Mouse (Mus musculus) adrenal gland, postnatal 36 days (tissue): ENCODE measurements around the gene Arhgap15. TPM values are rescaled to one million over a fixed set of nuclear protein-coding genes. Genes with fewer than 3 reads are reported as not detected.
A peak's percentile ranks its signal among the peaks of the same experiment; 100 is the strongest.
"Not testable (repeated sequence)": the region's sequence is repeated elsewhere in the genome, so short reads cannot be mapped to it uniquely, and the experiment has no call there.

ENCODE experiments used
- DNase-seq, 2 experiments: peaks; one replicate each; pipeline ENCODE4 v3.0.0; 2021; ENCODE audit warnings: mixed read lengths in 1 of 2
- long read RNA-seq, 2 experiments: library from polyadenylated mRNA; stranded (forward); transcript quantifications; one replicate each; pipeline ENCODE4 v2.0.0; 2021; ENCODE audit warnings: borderline sequencing depth in 2 of 2
- total RNA-seq, 2 experiments: library from RNA; stranded (reverse); gene quantifications; 2 replicates each; pipeline ENCODE4 v1.2.3; 2021

Arhgap15 gene
- 1 to 10 TPM; 1.7 to 3.3 TPM for total RNA-seq
- long read RNA-seq, experiment 1: 0 reads
- long read RNA-seq, experiment 2, partial matches to known transcripts: 0 of 2 reads
- long read RNA-seq, experiment 2, other reads (novel, unspliced or antisense): 2 of 2 reads

GRCm38 (mm10) chr2:43748287-43748983, at the start of gene Arhgap15:
Gene Arhgap15 (plus strand): TSS chr2:43748824.
- no peak for DNase-seq

GRCm38 (mm10) chr2:43712611-43713138, 35.9 kb upstream of the Arhgap15 start:
- DNase-seq: no peak

- DNase-seq: peak; percentile 66
Measured at GRCm38 (mm10) chr2:43722446-43723103, 26.0 kb upstream of the Arhgap15 start.

- DNase-seq: no peak
Measured at GRCm38 (mm10) chr2:43723104-43723541, 25.5 kb upstream of the Arhgap15 start.

- no peak for DNase-seq
Measured at GRCm38 (mm10) chr2:43727181-43727580, 21.4 kb upstream of the Arhgap15 start.

- DNase-seq: no peak
Measured at GRCm38 (mm10) chr2:43727693-43728092, 20.9 kb upstream of the Arhgap15 start.

GRCm38 (mm10) chr2:43728831-43729230, 19.8 kb upstream of the Arhgap15 start:
- DNase-seq: no peak

- DNase-seq: no peak
Measured at GRCm38 (mm10) chr2:43732396-43732795, 16.2 kb upstream of the Arhgap15 start.

GRCm38 (mm10) chr2:43735071-43735470, 13.6 kb upstream of the Arhgap15 start:
- DNase-seq: not testable (repeated sequence)

GRCm38 (mm10) chr2:43737546-43737945, 11.1 kb upstream of the Arhgap15 start:
- no peak for DNase-seq

- no peak for DNase-seq
Measured at GRCm38 (mm10) chr2:43738562-43739112, 10.0 kb upstream of the Arhgap15 start.

GRCm38 (mm10) chr2:43739190-43739818, 9.3 kb upstream of the Arhgap15 start:
- no peak for DNase-seq

GRCm38 (mm10) chr2:43749321-43749720, 697 bp downstream of the Arhgap15 start:
- DNase-seq: no peak

- no peak for DNase-seq
Measured at GRCm38 (mm10) chr2:43755899-43756298, 7.3 kb downstream of the Arhgap15 start.

- DNase-seq: no peak
Measured at GRCm38 (mm10) chr2:43756626-43757025, 8.0 kb downstream of the Arhgap15 start.

- DNase-seq: no peak
Measured at GRCm38 (mm10) chr2:43761735-43762134, 13.1 kb downstream of the Arhgap15 start.

- DNase-seq: no peak
Measured at GRCm38 (mm10) chr2:43763279-43763678, 14.7 kb downstream of the Arhgap15 start.

GRCm38 (mm10) chr2:43764456-43764855, 15.8 kb downstream of the Arhgap15 start:
- no peak for DNase-seq

GRCm38 (mm10) chr2:43766200-43766599, 17.6 kb downstream of the Arhgap15 start:
- no peak for DNase-seq

GRCm38 (mm10) chr2:43769850-43770570, 21.4 kb downstream of the Arhgap15 start:
- no peak for DNase-seq

GRCm38 (mm10) chr2:43772640-43773039, 24.0 kb downstream of the Arhgap15 start:
- no peak for DNase-seq

- DNase-seq: no peak
Measured at GRCm38 (mm10) chr2:43782157-43782556, 33.5 kb downstream of the Arhgap15 start.
